Mouse (Mus musculus) cerebellum, adult 9-10 months (tissue): ENCODE measurements around the gene Exoc5.
A peak's percentile ranks its signal among the peaks of the same experiment; 100 is the strongest.
"Not testable (repeated sequence)": the region's sequence is repeated elsewhere in the genome, so short reads cannot be mapped to it uniquely, and the experiment has no call there.

Source experiments
- DNase-seq: peaks from one replicate; pipeline ENCODE4 v3.0.0; 2022

The Exoc5 gene

DNA sequence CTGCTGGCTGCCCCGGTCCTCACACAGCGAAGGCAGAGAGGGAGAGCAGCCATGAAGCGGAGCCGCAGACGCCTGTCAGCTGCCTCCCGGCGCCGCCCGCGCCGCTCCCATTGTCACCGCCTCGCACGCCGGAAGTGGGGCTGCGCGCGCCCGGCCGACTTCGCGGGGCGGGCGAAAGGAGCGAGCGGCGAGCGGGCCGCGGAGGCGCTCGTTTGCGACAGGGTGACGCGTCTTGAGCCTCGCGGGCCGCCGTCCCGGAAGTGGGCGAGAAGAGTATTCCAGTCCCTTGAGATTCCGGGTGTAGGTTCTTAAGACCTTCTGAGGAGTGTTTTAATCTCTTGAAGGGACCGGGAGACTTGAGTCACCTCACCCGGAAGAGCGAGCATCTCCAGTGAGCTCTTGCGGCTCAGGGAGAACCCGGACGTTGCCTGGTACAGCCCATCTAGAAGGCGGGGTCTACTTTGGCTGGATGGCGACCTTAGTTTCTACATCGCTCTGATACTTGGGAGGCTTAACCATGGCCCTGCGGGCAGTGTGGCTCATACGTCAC is at the start of gene Exoc5:
TSS of gene Exoc5 (minus strand) at position 380 of the 550 bp plus-strand sequence.
- DNase-seq, result peak; percentile 92

DNA sequence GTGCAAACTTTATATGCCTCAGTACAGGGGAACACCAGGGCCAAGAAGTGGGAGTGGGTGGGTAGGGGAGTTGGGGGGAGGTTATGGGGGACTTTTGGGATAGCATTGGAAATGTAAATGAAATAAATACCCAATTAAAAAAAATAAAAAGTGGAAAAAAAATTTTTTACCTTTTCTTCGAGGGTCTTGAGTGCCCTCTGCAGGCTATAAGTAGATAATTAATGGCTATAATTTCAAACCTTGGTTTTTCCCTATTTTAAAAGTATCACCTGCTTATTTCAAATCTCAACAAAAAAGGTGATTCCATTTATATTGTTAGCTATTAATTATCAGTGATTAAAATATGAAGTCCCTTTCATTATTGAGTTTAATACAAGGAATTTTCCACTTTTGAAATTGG is 25.3 kb upstream of the Exoc5 start:
- not testable (repeated sequence) for DNase-seq

DNA sequence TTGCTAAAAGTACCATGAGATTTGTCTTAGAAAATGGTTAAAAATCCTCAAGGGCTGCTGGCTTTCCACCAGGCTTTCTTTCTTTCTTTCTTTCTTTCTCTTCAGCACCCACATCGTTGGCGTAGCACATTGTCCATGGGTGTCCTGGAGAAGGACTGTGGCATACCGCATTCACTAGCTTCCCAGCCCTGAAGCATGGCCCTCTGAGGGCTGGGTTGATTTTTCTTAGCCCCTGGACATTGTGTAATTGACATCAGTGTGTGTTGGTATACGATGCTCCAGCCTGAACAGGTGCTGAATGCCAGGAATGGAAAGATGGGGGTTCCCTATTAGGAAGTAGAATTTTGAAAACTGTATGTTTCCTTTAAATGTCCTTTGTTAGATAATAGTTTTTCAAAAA is 24.8 kb upstream of the Exoc5 start:
- no peak for DNase-seq

DNA sequence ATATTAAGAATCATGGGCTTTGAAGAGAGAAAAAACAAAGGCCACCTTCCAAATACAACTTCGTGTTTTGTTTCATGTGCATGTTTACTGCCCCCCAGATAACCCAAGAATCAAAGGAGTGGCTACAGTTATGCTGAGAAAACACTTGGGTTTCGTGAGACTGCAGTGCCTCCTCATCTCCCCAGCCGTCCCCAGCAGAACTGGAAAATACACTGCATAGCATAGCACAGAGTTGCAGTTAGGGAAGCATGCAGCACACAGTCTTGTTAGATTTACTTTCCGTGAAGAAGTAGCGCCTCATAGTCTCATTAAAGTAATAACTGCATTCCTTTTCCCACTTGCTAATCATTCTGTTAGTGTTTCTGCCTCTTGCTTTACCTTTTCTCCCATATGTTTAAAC is 23.6 kb upstream of the Exoc5 start:
- no peak for DNase-seq

DNA sequence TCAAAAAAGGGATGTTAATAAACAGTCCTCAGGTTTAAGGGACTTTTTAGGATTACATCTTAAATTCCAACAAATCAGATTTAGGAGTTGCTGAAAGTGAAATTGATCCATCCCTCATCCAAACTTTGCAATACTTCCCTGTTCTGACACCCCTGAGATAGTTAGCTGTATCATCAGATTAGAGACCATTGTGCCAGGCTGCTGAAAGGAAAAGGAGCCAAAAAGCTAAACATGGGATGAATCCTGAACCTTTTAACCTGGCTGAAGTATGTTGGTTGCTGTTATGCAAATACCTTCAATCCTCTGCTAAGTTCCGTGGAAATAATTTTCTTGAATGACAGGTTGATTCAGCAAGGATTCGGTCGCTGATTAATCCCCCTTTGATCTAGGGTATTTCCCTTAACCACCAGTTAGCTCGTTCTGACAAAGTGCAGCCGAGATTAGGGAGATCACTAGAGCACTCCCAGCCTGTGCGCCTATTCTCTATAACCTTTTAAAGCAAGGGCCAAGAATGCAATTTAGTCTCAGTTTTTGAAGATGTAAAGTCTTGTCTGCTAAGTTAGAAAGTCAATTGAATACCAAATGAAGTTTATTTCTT is 23.1 kb upstream of the Exoc5 start:
- DNase-seq, result no peak

DNA sequence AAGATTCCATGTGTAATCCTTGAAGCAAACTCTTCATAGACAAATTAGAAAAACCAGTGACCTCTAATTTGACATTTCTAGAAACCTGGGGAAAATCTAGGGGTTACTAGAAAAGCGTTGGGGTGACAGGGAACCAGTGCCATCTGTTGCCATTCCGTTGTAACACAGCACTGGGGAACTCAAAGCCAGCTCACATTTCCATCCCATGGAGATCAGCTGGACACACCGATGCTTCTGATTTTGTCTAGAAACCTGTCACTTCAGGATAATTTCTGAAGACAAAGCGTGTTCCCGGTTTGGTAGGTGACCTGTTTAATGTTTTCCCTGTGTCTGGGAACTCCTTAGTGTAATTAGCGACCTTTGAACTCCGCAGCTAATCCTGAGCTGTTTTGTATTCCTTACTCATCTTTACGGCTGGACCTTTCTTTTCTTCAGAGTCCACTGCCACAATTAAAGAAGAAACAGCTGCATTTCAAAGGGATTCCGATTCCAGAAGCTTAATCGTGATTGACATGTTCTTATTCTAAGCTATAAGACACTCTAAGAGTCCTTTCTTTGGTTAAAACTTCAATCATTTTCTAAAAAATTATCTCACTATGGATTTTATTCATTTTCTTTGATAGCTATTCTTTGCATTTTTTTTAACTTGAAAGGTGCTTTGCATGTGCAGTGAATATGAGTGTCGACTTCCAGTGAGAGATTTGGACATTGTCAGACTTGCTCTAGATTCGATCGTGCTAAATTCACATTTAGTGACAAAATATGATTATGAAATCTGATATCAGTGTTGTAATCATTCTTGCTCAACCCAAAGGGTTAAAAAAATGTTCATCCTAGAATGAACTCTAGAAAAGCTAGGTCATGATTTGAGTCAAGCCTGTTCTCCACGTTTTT is 21.9 kb upstream of the Exoc5 start:
- DNase-seq, result no peak

DNA sequence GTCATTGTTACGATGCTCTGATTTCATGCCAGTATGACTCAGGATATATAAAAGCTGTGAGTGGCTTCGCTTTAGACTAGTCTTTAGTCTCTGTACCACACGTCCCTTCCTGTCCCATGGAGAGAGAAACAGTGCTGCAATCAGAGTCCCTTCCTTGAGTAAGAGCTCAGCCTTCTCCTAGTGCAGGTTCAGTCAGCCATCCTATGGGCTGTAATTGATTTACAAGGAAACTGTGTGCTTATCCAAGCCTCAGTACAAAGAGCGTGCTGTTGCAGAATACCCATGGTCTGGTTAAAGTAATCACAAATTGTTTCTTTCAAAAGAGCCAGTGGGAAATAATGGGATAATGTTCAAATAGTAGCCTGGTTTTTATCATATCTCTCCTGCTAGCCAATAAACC is 20.1 kb upstream of the Exoc5 start:
- DNase-seq, result no peak

GRCm38 (mm10) chr14:49078820-49079219 is 12.4 kb upstream of the Exoc5 start:
- no peak for DNase-seq

DNA sequence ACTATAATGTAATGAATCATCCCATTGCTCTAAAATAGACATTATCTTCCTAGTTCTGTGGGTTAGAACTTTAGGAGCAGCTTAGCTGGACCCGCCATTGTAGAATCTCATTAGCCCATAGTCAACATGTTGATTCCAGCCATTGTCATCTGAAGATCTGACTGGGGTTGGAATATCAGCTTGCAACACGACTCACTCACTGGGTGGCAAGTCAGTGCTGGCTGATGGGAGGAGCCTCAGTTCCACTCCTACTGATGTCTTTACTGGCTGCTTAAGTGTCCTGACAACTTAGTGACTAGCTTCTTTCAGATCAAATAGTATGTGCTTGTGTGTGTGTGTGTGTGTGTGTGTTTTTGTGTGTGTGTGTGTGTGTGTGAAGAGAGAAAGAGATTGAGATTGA is 7.9 kb upstream of the Exoc5 start:
- DNase-seq, result no peak

DNA sequence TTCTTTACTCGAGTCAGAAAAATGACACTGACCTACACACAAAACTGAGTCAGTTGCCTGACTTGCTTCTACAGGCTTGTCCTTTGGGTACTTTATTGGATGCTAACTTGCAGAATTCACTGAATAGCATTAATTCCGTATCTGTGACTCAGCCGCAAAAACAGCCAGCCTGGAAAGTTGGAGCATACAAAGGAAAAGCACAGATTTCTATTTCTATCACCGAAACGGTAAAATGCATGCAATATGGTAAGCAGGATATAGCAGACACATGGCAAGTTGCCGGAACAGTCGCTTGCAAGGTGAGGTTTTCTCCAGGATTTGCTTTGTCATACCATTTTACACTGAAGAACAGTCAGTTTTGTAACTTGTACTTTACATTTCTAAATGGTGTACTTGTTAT is 7.4 kb upstream of the Exoc5 start:
- DNase-seq, result no peak

- no peak for DNase-seq
These were observed 6.4 kb upstream of the Exoc5 start for GRCm38 (mm10) chr14:49072837-49073236.

DNA sequence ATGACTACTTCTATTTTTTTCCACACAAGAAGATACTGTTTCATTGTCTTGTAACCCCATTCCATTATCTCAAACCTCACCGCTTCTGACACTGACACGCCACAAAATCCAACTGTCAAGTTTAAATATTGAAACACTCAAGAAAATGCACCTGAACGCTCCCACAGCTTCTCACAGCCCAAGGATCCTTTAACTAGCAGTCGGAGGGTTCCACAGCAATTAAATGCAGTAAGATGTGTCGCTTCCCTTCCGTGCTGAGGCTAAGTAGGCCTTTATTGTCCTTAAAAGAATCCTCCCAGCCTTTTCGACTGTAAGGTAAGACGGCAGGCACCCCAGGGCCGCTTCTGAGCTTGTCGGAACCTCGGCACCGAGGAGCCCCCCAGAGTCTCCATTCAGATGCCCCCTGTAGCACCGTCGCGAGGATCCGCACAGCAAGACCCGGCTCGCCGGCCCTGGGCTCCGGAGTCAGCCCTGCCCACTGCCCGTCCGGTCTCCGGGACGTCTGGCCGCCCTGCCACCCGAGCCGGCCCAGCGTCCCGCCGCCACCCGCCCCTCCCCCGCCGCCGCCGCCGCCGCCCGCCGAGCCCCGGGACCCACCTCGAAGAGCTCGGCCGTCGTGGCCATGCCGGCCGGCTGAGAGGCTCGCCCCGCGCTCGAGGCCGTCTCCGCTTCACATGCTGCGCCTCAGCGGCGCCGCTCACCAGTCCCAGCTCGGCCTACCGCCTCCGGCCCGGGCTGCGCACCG is 752 bp downstream of the Exoc5 start, which contains the start of gene Ap5m1:
TSS of gene Ap5m1 (plus strand) at position 569 of the 745 bp plus-strand sequence.
- DNase-seq, result peak; percentile 49

DNA sequence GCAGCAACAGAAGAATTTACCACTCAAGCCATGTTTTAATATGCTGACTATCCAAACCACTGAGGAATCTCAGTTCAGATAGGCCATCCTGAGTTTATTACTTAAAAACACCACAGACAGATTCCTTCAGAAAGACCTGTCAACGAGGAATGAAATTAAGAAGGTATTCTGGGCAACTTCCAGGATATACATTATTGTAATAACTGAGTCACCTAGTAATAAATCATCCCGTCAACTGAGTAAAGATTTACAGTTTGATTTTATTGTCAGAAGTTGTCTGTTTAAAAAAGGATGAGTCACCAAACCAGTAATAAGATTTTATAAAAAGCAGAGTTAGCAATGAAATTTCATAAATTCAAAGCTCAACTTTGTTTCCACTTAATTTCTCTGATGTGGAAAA is 2.6 kb downstream of the Exoc5 start:
- no peak for DNase-seq

DNA sequence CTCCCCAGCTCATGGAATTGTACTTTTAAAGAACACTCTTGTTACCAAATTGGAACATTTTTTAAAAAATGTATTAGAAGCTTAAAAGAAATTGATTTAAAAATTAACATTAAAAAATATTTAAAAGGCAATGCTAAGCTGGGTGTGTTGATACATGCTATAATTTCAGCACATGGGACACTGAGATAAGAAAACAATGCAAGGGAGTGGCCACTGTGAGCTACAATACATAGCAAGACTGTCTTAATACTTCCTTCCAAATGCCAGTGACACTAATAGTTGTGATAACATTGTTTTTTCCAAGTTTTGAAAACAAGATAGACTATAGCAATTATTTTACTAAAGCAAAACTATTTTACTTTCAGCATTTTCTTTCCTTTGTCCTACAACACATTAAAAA is 17.0 kb downstream of the Exoc5 start:
- no peak for DNase-seq

DNA sequence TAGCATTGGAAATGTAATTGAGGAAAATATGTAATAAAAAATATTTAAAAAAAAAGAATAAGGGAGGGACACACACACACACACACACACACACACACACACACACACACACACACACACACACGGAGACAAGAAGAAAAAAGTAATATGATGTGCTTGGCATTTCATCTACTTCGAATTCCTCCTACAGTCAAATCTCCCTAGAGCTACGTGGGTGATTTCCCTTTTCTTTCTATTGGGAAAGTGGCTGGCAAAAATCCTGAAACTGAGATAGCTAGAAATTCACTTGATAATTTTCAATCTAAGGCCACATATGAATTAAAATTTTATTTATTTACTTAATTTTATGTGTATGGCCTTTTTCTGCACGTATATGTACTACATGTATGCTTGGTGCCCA is 20.8 kb downstream of the Exoc5 start:
- no peak for DNase-seq

DNA sequence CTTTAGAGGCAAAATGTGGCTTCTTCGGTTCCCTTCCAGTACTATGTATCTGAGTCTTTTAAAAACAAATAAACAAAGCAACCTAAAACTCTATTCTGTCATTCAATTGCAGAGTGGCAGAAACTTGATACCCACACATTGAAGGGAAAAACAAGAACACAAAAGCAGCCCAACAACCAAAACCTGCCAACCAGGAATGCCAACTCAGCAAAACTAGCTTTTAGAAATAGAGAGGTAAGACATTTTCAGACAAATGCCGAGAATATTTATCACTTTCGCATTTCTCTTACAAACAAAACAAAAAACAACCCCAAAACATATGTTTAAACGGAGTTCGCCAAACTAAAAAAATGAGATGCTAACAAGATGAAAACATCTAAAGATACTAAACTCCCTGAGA is 37.5 kb downstream of the Exoc5 start:
- DNase-seq, result no peak

DNA sequence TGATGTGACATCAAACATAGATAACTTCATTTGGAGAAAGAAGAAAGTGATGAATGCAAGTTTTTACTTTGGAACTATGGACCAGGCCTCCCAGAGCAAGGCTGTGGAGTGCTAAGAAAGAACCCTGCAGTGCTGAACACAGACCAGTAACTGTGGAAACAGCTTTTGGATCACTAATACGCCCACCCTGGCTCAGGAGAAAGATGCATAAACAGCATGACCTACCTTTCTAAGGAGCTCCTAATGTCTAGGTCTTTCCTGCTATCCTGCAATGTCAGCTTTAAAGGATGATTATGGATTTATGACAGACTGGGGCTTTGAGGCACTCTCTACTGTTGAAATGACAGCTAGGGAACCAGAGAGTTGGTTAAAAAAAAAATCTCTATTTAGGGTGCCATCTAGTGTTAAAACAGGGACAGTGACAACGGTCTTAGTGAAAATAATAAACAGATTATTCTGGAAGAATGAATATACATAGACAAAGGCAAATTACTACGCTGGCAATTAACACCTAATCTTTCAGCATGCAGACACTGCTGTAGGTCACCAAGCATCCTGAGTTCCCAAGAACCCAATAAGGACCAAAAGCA is 38.6 kb downstream of the Exoc5 start:
- DNase-seq, result peak; percentile 8

DNA sequence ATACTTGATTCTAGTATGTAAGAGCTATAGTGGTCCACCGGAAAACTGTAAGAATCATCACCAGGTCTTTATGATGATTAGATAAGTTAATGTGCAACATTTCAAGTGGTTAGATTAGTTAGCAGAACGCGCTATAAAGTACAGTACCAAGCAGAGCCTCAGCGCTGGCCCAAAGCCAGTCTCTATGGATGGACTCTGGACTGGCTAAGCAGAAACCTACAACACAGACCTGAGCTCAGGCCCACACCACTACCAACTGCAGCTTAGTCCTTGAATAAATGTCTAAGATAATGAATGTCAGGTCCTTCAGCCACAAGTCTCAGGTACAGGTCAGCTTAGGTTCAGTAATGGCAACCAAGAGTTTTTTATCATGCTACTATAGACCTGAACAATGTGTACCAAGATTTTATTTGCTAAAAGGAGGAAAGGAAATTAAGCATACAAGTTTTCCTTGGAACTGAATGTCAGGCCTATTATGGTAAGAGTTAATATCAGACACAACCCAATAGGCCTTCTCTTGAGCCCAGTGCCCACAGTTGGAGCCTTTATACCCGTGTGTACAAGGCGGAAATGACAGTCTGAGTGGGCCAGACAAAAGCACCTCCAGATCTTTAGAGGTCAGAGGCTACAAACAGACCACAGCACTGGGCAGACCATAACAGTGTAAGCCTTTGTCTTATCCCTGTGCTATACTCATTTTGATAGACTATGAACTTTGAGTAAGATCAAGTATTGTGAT is 39.2 kb downstream of the Exoc5 start:
- DNase-seq, result no peak

- no peak for DNase-seq
These were observed 46.7 kb downstream of the Exoc5 start for GRCm38 (mm10) chr14:49019765-49020164.

- no peak for DNase-seq
These were observed 57.9 kb downstream of the Exoc5 start for GRCm38 (mm10) chr14:49008399-49009189.

DNA sequence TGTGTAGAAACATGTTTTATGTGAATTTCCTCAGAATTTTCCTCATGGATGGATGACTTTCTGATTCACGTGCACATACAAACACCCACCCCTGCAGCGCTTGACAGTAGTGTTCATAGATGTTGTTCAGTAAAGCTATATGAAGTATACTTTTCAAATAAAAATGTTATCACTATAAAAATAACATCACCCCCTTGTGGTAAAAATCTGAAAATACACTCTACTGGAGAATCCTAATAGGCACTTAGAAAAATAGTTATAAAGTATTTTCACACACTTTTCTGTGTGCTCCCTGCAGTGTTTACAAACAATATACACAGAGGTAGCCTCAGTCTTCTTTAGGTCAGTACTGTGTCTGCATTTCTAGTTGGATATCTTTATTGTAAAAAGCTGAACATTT is 58.5 kb downstream of the Exoc5 start:
- DNase-seq, result no peak
